Mouse (Mus musculus) intestine, postnatal 0 days (tissue): ENCODE measurements around the gene Nipsnap1. TPM values are rescaled to one million over a fixed set of nuclear protein-coding genes. Genes with fewer than 3 reads are reported as not detected.

ENCODE experiments used
- ATAC-seq: fragments of 200-750 bp; cut with Nextera tagmentation; 2 replicates; pipeline ENCODE4 v1.8.0; 2017; ENCODE audit warnings: mild to moderate bottlenecking, moderate TSS enrichment, moderate library complexity
- H3K27ac ChIP-seq: fragments of 300-500 bp; sonication (generic); 2 replicates; pipeline ENCODE4 v1.5.1; 2014; ENCODE audit warnings: mild to moderate bottlenecking, low read depth, low read length, moderate library complexity
- H3K27me3 ChIP-seq: fragments of 300-500 bp; sonication (generic); replicated peaks from 2 replicates; pipeline ENCODE4 v1.6.1; 2014; ENCODE audit warnings: low read length, mixed read lengths; ENCODE audit not compliant: control insufficient read depth, insufficient read depth
- H3K36me3 ChIP-seq: fragments of 300-500 bp; sonication (generic); 2 replicates; pipeline ENCODE4 v1.6.1; 2014; ENCODE audit warnings: mild to moderate bottlenecking, moderate library complexity; ENCODE audit not compliant: control insufficient read depth, insufficient read depth
- H3K4me1 ChIP-seq: fragments of 300-500 bp; sonication (generic); replicated peaks from 2 replicates; pipeline ENCODE4 v1.6.1; 2014; ENCODE audit warnings: antibody characterized with exemption, low read length, mixed read lengths; ENCODE audit not compliant: control insufficient read depth, insufficient read depth
- H3K4me2 ChIP-seq: fragments of 300-500 bp; sonication (generic); replicated peaks from 2 replicates; pipeline ENCODE4 v1.6.1; 2014; ENCODE audit warnings: low read depth, mild to moderate bottlenecking, moderate library complexity
- H3K4me3 ChIP-seq: fragments of 300-500 bp; sonication (generic); 2 replicates; pipeline ENCODE4 v1.5.1; 2014; ENCODE audit warnings: low read depth, low read length
- H3K9ac ChIP-seq: fragments of 300-500 bp; sonication (generic); 2 replicates; pipeline ENCODE4 v1.6.1; 2014; ENCODE audit warnings: mild to moderate bottlenecking, low read depth, low read length
- H3K9me3 ChIP-seq: fragments of 300-500 bp; sonication (generic); 2 replicates; pipeline ENCODE4 v1.6.1; 2016; ENCODE audit warnings: mixed run types; ENCODE audit not compliant: control insufficient read depth
- CTCF ChIP-seq: sonication (generic); IDR thresholded peaks from 2 replicates; pipeline ENCODE4 v1.5.1; 2016; ENCODE audit warnings: low read depth, mild to moderate bottlenecking, control low read depth, antibody characterized with exemption, moderate library complexity
- WGBS: fragments of 180-500 bp; shearing (Covaris S2); extraction: QIAGEN DNeasy Blood & Tissue Kit; methylation state at CpG from one replicate; pipeline ENCODE4 v1.1.7; 2014; 5-methylcytosine and 5-hydroxymethylcytosine counted together
- polyA plus RNA-seq: library from polyadenylated mRNA; unstranded; fragments of >200 nt; fragmentation: Nextera tagmentation; extraction: Ambion mirVana; gene quantifications from 2 replicates; pipeline ENCODE4 v1.2.1, GENCODE M21; 2015

Nipsnap1 gene
- polyA plus RNA-seq, 1 experiment from 2014 or later: 59.1 TPM

GRCm38 (mm10) chr11:4835436-4835835 is 38.3 kb upstream of the Nipsnap1 start:
- no peaks in the 10 kb centered on the region for H3K27me3 ChIP-seq
- H3K9ac ChIP-seq: no peak overlapping the region
- H3K4me1 ChIP-seq: no peaks in the 10 kb centered on the region
- no peak overlapping the region for H3K4me3 ChIP-seq
- H3K4me2 ChIP-seq: no peak overlapping the region
- no peak for TF ChIP-seq CTCF
- no peaks in the 10 kb centered on the region for H3K9me3 ChIP-seq
- WGBS: 56% methylated on average over 6 of the region's 6 CpGs
- no peak for ATAC-seq
- H3K27ac ChIP-seq: no peak overlapping the region
- H3K36me3 ChIP-seq: no peaks in the 10 kb centered on the region

GRCm38 (mm10) chr11:4836755-4837154 is 37.0 kb upstream of the Nipsnap1 start:
- Histone ChIP-seq H3K4me2 (no peak overlapping the region), H3K36me3 (no peaks in the 10 kb centered on the region), H3K9me3 (no peaks in the 10 kb centered on the region), H3K27ac (no peak overlapping the region), H3K4me1 (no peaks in the 10 kb centered on the region), H3K27me3 (no peaks in the 10 kb centered on the region), H3K4me3 (no peak overlapping the region), H3K9ac (no peak overlapping the region)
- TF ChIP-seq CTCF: peak; percentile 77
- WGBS: 47% methylated on average over 6 of the region's 6 CpGs
- ATAC-seq: no peak

DNA sequence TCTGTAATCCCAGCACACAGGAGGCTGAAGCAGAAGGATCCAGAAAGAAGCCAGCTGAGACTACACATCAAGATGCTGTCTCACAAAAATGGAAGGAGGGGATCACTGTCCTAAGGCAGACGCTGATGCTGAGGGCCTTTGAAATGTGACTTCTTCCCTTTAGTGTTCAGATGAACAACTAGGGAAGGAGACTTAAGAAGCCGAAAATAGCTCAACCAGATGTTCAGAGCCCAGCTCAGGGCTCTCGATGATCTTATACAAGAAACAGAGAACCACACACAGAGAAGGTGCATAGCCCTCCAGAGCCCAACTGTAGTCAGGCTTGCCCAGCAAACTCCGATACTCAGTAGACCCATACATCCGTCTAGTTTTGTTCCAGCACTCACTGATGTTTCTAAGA is 36.4 kb upstream of the Nipsnap1 start:
- no peak overlapping the region for H3K9ac ChIP-seq
- 69% methylated on average over 5 of the region's 5 CpGs for WGBS
- no peak overlapping the region for H3K27ac ChIP-seq
- H3K9me3 ChIP-seq: no peaks in the 10 kb centered on the region
- H3K4me3 ChIP-seq: no peak overlapping the region
- H3K36me3 ChIP-seq: no peaks in the 10 kb centered on the region
- H3K27me3 ChIP-seq: no peaks in the 10 kb centered on the region
- H3K4me2 ChIP-seq: no peak overlapping the region
- no peak for ATAC-seq
- no peaks in the 10 kb centered on the region for H3K4me1 ChIP-seq
- no peak for TF ChIP-seq CTCF

DNA sequence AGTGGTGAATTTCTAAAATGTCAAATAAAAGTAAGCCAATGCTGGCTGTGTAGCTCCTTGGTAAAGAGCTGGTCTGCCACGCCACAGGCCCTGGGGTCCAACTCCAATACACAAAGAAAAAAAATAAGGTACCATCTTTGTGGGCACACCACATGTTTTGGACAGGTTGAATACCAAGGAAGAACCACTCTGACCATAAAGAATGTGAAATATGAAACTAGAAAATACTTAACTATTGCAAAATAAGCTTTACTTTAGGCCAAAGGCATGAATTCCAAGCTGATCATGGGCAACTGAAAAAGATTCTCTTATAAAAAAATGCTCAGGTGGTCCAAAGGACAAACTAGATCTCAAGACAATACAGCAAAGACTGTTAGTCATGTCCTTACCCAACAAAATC is 35.5 kb upstream of the Nipsnap1 start:
- Histone ChIP-seq H3K9ac (no peak overlapping the region), H3K36me3 (no peaks in the 10 kb centered on the region), H3K4me3 (no peak overlapping the region), H3K4me1 (no peaks in the 10 kb centered on the region), H3K9me3 (no peaks in the 10 kb centered on the region), H3K27ac (no peak overlapping the region), H3K27me3 (no peaks in the 10 kb centered on the region), H3K4me2 (no peak overlapping the region)
- no peak for ATAC-seq
- 91% methylated on average over 1 of the region's 1 CpGs for WGBS
- no peak for TF ChIP-seq CTCF

- 71% methylated on average over 3 of the region's 3 CpGs for WGBS
- ATAC-seq: no peak
These were observed 32.7 kb upstream of the Nipsnap1 start for GRCm38 (mm10) chr11:4840942-4841526.

DNA sequence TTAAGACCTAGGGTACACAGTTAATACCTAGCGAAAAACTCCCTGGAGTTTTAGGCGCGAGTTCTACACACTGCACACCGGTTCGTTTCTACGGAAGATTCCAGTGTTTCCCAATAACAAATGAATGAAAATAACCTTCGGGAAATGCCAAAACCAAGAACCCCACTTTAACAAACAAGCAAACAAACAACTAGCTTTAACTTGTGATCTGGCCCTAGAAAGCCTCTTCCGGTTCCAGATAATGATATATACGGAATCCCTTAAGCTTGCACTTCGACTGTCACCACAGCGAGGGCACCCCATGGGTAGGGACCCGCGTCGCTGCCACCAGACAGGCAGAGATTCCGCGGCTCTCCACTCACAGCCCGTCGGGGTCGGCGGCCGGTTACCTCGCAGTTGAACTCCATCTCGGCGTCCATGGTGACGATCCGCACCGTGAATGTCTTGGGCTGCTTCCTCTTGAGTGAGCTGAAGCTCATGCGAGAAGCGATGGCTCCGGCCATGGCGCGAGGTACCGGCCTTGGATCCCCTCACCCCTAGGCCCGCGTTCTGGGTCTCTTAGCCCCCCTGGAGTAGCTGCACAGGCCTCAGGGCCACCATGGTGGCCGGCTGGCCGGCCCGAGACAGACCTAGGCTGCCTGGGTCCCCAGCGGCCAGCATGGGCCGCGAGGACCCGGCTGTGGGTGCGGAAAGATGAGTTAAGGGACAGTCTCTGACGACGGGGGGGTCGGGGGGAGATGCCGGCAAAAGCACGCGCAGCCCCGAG is 25.1 kb upstream of the Nipsnap1 start:
- Histone ChIP-seq H3K4me1 (no peaks in the 10 kb centered on the region), H3K27ac (peak overlapping the region; percentile 70), H3K4me2 (peak overlapping the region; percentile 89), H3K9me3 (no peaks in the 10 kb centered on the region), H3K36me3 (no peaks in the 10 kb centered on the region), H3K9ac (peak overlapping the region; percentile 84), H3K4me3 (peak overlapping the region; percentile 82), H3K27me3 (no peaks in the 10 kb centered on the region)
- no peak for TF ChIP-seq CTCF
- under 1% methylated on average over 50 of the region's 50 CpGs for WGBS
- ATAC-seq: peak; percentile 4; the same call in 1 of the 2 replicates

More at GRCm38 (mm10) chr11:4840942-4841526, 32.7 kb upstream of the Nipsnap1 start:
- no peak for TF ChIP-seq CTCF
- no peaks in the 10 kb centered on the region for H3K36me3 ChIP-seq
- H3K9me3 ChIP-seq: no peaks in the 10 kb centered on the region
- H3K27me3 ChIP-seq: no peaks in the 10 kb centered on the region
- H3K27ac ChIP-seq: no peak overlapping the region
- H3K9ac ChIP-seq: no peak overlapping the region
- H3K4me2 ChIP-seq: no peak overlapping the region
- H3K4me1 ChIP-seq: no peaks in the 10 kb centered on the region
- no peak overlapping the region for H3K4me3 ChIP-seq
